Mouse (Mus musculus): ENCODE measurements at regions not wholly inside any gene's neighbourhood (a gene's known extent, or its start where the extent isn't known, plus 50 kb on each side); places are given as distances from the start of the nearest gene placed in this dataset.

- TF ChIP-seq POLR2A (IDR thresholded peaks at IDR 0.05; ENCODE audit: control insufficient read depth, extremely low read depth, insufficient read depth, low read length, poor library complexity): 0 out of 2 replicates have a peak, but pooled peaks have one; percentile 35
- TF ChIP-seq CTCF (IDR thresholded peaks at IDR 0.05; ENCODE audit: borderline replicate concordance, control insufficient read depth, extremely low read depth, insufficient read depth, low read length, poor library complexity): peak; percentile 50; the same call in 1 of the 2 replicates
These were observed 287.1 kb upstream of the 4930412O13Rik start for GRCm38 (mm10) chr2:9593931-9594330.
